Mouse (Mus musculus) kidney, embryonic 16.5 days (tissue): ENCODE results near the gene Cdhr3. TPM values are rescaled to one million over a fixed set of nuclear protein-coding genes. Genes with fewer than 3 reads are reported as not detected.

Experiments
- ATAC-seq: fragments of 200-750 bp; cut with Nextera tagmentation; 2 replicates; pipeline ENCODE4 v1.8.0; 2017; ENCODE audit warnings: moderate TSS enrichment; ENCODE audit not compliant: low FRiP score, low TSS enrichment
- H3K27ac ChIP-seq: fragments of 300-500 bp; sonication (generic); 2 replicates; pipeline ENCODE4 v1.5.1; 2014; ENCODE audit warnings: low read length
- H3K27me3 ChIP-seq: fragments of 300-500 bp; sonication (generic); 2 replicates; pipeline ENCODE4 v1.6.1; 2014; ENCODE audit warnings: low read length, control low read depth, mixed read lengths; ENCODE audit not compliant: insufficient read depth
- H3K36me3 ChIP-seq: fragments of 300-500 bp; sonication (generic); 2 replicates; pipeline ENCODE4 v1.6.1; 2014; ENCODE audit warnings: low read length, control low read depth, mixed read lengths; ENCODE audit not compliant: insufficient read depth
- H3K4me1 ChIP-seq: fragments of 300-500 bp; sonication (generic); 2 replicates; pipeline ENCODE4 v1.6.1; 2014; ENCODE audit warnings: low read length, control low read depth, mixed read lengths; ENCODE audit not compliant: insufficient read depth
- H3K4me2 ChIP-seq: fragments of 300-500 bp; sonication (generic); replicated peaks from 2 replicates; pipeline ENCODE4 v1.6.1; 2014; ENCODE audit warnings: low read depth, low read length
- H3K4me3 ChIP-seq: fragments of 300-500 bp; sonication (generic); 2 replicates; pipeline ENCODE4 v1.5.1; 2014; ENCODE audit warnings: mild to moderate bottlenecking, low read length
- H3K9ac ChIP-seq: fragments of 300-500 bp; sonication (generic); replicated peaks from 2 replicates; pipeline ENCODE4 v1.6.1; 2014; ENCODE audit warnings: low read length
- H3K9me3 ChIP-seq: fragments of 300-500 bp; sonication (generic); 2 replicates; pipeline ENCODE4 v1.6.1; 2016; ENCODE audit warnings: low read length, control low read depth
- WGBS: fragments of 180-500 bp; shearing (Covaris S2); extraction: QIAGEN DNeasy Blood & Tissue Kit; methylation state at CpG from one replicate; pipeline ENCODE4 v1.1.7; 2014; 5-methylcytosine and 5-hydroxymethylcytosine counted together
- polyA plus RNA-seq: library from polyadenylated mRNA; unstranded; fragments of >200 nt; fragmentation: Nextera tagmentation; extraction: Ambion mirVana; gene quantifications from 2 replicates; pipeline ENCODE4 v1.2.1, GENCODE M21; 2015

The Cdhr3 gene
- polyA plus RNA-seq, 1 experiment from 2014 or later = 0.05 TPM

GRCm38 (mm10) chr12:33015103-33015502 lies 77.6 kb downstream of the Cdhr3 start:
- 83% methylated on average over 1 of the region's 1 CpGs for WGBS
- Histone ChIP-seq H3K36me3 (no peaks in the 10 kb centered on the region), H3K4me3 (no peak overlapping the region), H3K9me3 (no peaks in the 10 kb centered on the region), H3K27ac (no peak overlapping the region), H3K4me2 (no peak overlapping the region), H3K4me1 (no peaks in the 10 kb centered on the region), H3K27me3 (no peaks in the 10 kb centered on the region), H3K9ac (no peak overlapping the region)
- ATAC-seq = no peak

- Histone ChIP-seq H3K27ac (no peak overlapping the region), H3K27me3 (no peaks in the 10 kb centered on the region), H3K4me3 (no peak overlapping the region), H3K4me2 (no peak overlapping the region), H3K9ac (no peak overlapping the region), H3K9me3 (no peaks in the 10 kb centered on the region), H3K4me1 (no peaks in the 10 kb centered on the region), H3K36me3 (no peaks in the 10 kb centered on the region)
- 63% methylated on average over 7 of the region's 7 CpGs for WGBS
- no peak for ATAC-seq
Observed at GRCm38 (mm10) chr12:33014050-33014796, 78.5 kb downstream of the Cdhr3 start.

- Histone ChIP-seq H3K4me3 (no peak overlapping the region), H3K9me3 (no peaks in the 10 kb centered on the region), H3K9ac (no peak overlapping the region), H3K36me3 (no peaks in the 10 kb centered on the region), H3K27me3 (no peaks in the 10 kb centered on the region), H3K4me1 (no peaks in the 10 kb centered on the region), H3K27ac (no peak overlapping the region), H3K4me2 (no peak overlapping the region)
- 26% methylated on average over 3 of the region's 3 CpGs for WGBS
- peak; percentile 67; the same call in 1 of the 2 replicates for ATAC-seq
Observed at GRCm38 (mm10) chr12:33010026-33010425, 82.6 kb downstream of the Cdhr3 start.

- no peaks in the 10 kb centered on the region for H3K9me3 ChIP-seq
- no peaks in the 10 kb centered on the region for H3K27me3 ChIP-seq
- no peak for ATAC-seq
- 89% methylated on average over 6 of the region's 6 CpGs for WGBS
- H3K4me1 ChIP-seq = no peaks in the 10 kb centered on the region
- no peak overlapping the region for H3K4me2 ChIP-seq
- H3K27ac ChIP-seq = 0 out of 2 replicates have a peak overlapping the region, but pooled peaks have one; percentile 55
- H3K4me3 ChIP-seq = no peak overlapping the region
- no peak overlapping the region for H3K9ac ChIP-seq
- no peaks in the 10 kb centered on the region for H3K36me3 ChIP-seq
Observed at GRCm38 (mm10) chr12:33009206-33009966, 83.3 kb downstream of the Cdhr3 start.

- Histone ChIP-seq H3K4me2 (no peak overlapping the region), H3K36me3 (no peaks in the 10 kb centered on the region), H3K4me3 (no peak overlapping the region), H3K4me1 (no peaks in the 10 kb centered on the region), H3K9ac (no peak overlapping the region; the same call in 1 of the 2 replicates), H3K27me3 (no peaks in the 10 kb centered on the region), H3K27ac (peak overlapping the region; percentile 55), H3K9me3 (no peaks in the 10 kb centered on the region)
- ATAC-seq = peak; percentile 88
- 52% methylated on average over 7 of the region's 7 CpGs for WGBS
Observed at GRCm38 (mm10) chr12:33008305-33009110, 84.2 kb downstream of the Cdhr3 start.

- no peak for ATAC-seq
- no peaks in the 10 kb centered on the region for H3K4me1 ChIP-seq
- WGBS = 92% methylated on average over 2 of the region's 2 CpGs
- H3K9ac ChIP-seq = no peak overlapping the region
- H3K4me2 ChIP-seq = no peak overlapping the region
- no peak overlapping the region for H3K27ac ChIP-seq
- no peaks in the 10 kb centered on the region for H3K9me3 ChIP-seq
- no peaks in the 10 kb centered on the region for H3K36me3 ChIP-seq
- no peak overlapping the region for H3K4me3 ChIP-seq
- no peaks in the 10 kb centered on the region for H3K27me3 ChIP-seq
Observed at GRCm38 (mm10) chr12:33007176-33007575, 85.5 kb downstream of the Cdhr3 start.

- Histone ChIP-seq H3K4me3 (no peak overlapping the region), H3K4me2 (no peak overlapping the region), H3K9me3 (no peaks in the 10 kb centered on the region), H3K27ac (no peak overlapping the region), H3K9ac (no peak overlapping the region), H3K4me1 (no peaks in the 10 kb centered on the region), H3K27me3 (no peaks in the 10 kb centered on the region), H3K36me3 (no peaks in the 10 kb centered on the region)
- WGBS = 74% methylated on average over 5 of the region's 5 CpGs
- ATAC-seq = no peak
Observed at GRCm38 (mm10) chr12:33005858-33006257, 86.8 kb downstream of the Cdhr3 start.

GRCm38 (mm10) chr12:33003339-33003965 lies 89.2 kb downstream of the Cdhr3 start:
- Histone ChIP-seq H3K27ac (no peak overlapping the region), H3K36me3 (no peaks in the 10 kb centered on the region), H3K9ac (no peak overlapping the region), H3K4me3 (no peak overlapping the region), H3K4me2 (no peak overlapping the region), H3K4me1 (no peaks in the 10 kb centered on the region), H3K27me3 (no peaks in the 10 kb centered on the region), H3K9me3 (no peaks in the 10 kb centered on the region)
- no peak for ATAC-seq
- WGBS = 74% methylated on average over 8 of the region's 8 CpGs

- no peak overlapping the region for H3K27ac ChIP-seq
- no peak overlapping the region for H3K9ac ChIP-seq
- ATAC-seq = no peak
- H3K4me3 ChIP-seq = no peak overlapping the region
- no peaks in the 10 kb centered on the region for H3K9me3 ChIP-seq
- H3K27me3 ChIP-seq = no peaks in the 10 kb centered on the region
- H3K4me1 ChIP-seq = no peaks in the 10 kb centered on the region
- H3K4me2 ChIP-seq = no peak overlapping the region
- WGBS = 58% methylated on average over 4 of the region's 4 CpGs
- H3K36me3 ChIP-seq = no peaks in the 10 kb centered on the region
Observed at GRCm38 (mm10) chr12:33000402-33000801, 92.3 kb downstream of the Cdhr3 start.
